Mouse (Mus musculus) myocyte (in vitro differentiated cells): ENCODE measurements around the gene Hibadh.

Experiments used
- E2F4 ChIP-seq: IDR thresholded peaks from one replicate; pipeline ENCODE4 v1.6.1; 2011; ENCODE audit warnings: mild to moderate bottlenecking, control low read depth, moderate library complexity; ENCODE audit not compliant: insufficient read depth
- MAX ChIP-seq: IDR thresholded peaks from one replicate; pipeline ENCODE4 v1.6.1; 2011; ENCODE audit warnings: low read depth, mild to moderate bottlenecking, control low read depth
- POLR2A ChIP-seq: IDR thresholded peaks from one replicate; pipeline ENCODE4 v1.6.1; 2011; ENCODE audit warnings: low read depth, mild to moderate bottlenecking, control low read depth, moderate library complexity; ENCODE audit not compliant: insufficient read length
- POLR2AphosphoS2 ChIP-seq: IDR thresholded peaks from one replicate; pipeline ENCODE4 v1.6.1; 2011; ENCODE audit warnings: low read depth, control low read depth; ENCODE audit not compliant: insufficient read length
- REST ChIP-seq: IDR thresholded peaks from one replicate; pipeline ENCODE4 v1.6.1; 2011; ENCODE audit warnings: mild to moderate bottlenecking, control low read depth, moderate library complexity; ENCODE audit not compliant: insufficient read depth, insufficient read length
- SRF ChIP-seq: IDR thresholded peaks from one replicate; pipeline ENCODE4 v1.6.1; 2011; ENCODE audit warnings: low read depth; ENCODE audit not compliant: control insufficient read depth, insufficient read length

DNA sequence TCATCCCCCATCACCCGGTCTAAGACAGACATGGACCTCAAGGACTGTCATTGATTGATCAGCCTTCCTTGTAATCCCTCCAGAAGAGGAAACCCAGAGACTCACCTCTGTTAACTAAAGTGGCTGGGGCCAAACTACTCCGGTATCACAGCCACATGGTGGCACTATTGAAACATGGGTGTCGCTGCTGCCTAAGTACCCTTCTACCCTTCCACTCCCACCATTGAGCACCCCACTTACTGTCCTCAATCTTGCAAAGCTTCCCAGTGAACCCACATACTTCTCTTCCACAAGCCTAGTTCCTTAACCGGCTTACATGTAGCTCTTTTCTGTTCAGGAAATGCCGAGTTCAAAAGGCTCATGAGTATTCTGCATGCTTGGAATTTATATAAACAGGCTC is 22.8 kb upstream of the Hibadh start:
- TF ChIP-seq MAX = no peak
- no peak for TF ChIP-seq POLR2A
- TF ChIP-seq E2F4 = no peak
- no peak for TF ChIP-seq REST
- TF ChIP-seq POLR2AphosphoS2 = no peak
- TF ChIP-seq SRF = no peak
